Mouse (Mus musculus) liver, embryonic 11.5 days (tissue): ENCODE measurements around the gene Tex2. TPM values are rescaled to one million over a fixed set of nuclear protein-coding genes. Genes with fewer than 3 reads are reported as not detected.
"Not testable (repeated sequence)": the region's sequence is repeated elsewhere in the genome, so short reads cannot be mapped to it uniquely, and the experiment has no call there.

ENCODE experiments used
- ATAC-seq: fragments of 200-750 bp; cut with Nextera tagmentation; replicated peaks from 2 replicates; pipeline ENCODE4 v1.8.0; 2017; ENCODE audit warnings: moderate number of reproducible peaks, mild to moderate bottlenecking, moderate TSS enrichment, moderate library complexity; ENCODE audit not compliant: low FRiP score
- DNase-seq: peaks from one replicate; pipeline ENCODE4 v3.0.0-alpha.2; 2017; ENCODE audit warnings: low spot score
- H3K27ac ChIP-seq: fragments of 300-500 bp; sonication (generic); 2 replicates; pipeline ENCODE4 v1.5.1; 2014; ENCODE audit warnings: mild to moderate bottlenecking, low read depth, low read length, control low read depth
- H3K27me3 ChIP-seq: fragments of 300-500 bp; sonication (generic); replicated peaks from 2 replicates; pipeline ENCODE4 v1.6.1; 2014; ENCODE audit warnings: low read length, mixed read lengths; ENCODE audit not compliant: control insufficient read depth, insufficient read depth
- H3K36me3 ChIP-seq: fragments of 300-500 bp; sonication (generic); 2 replicates; pipeline ENCODE4 v1.6.1; 2014; ENCODE audit warnings: mild to moderate bottlenecking, low read length, moderate library complexity, mixed read lengths; ENCODE audit not compliant: control insufficient read depth, insufficient read depth
- H3K4me1 ChIP-seq: fragments of 300-500 bp; sonication (generic); replicated peaks from 2 replicates; pipeline ENCODE4 v1.6.1; 2014; ENCODE audit warnings: low read length, mixed read lengths; ENCODE audit not compliant: control insufficient read depth, insufficient read depth
- H3K4me2 ChIP-seq: fragments of 300-500 bp; sonication (generic); 2 replicates; pipeline ENCODE4 v1.6.1; 2014; ENCODE audit warnings: mild to moderate bottlenecking, control low read depth, moderate library complexity
- H3K4me3 ChIP-seq: fragments of 300-500 bp; sonication (generic); 2 replicates; pipeline ENCODE4 v1.5.1; 2014; ENCODE audit warnings: low read depth, low read length, control low read depth
- H3K9ac ChIP-seq: fragments of 300-500 bp; sonication (generic); 2 replicates; pipeline ENCODE4 v1.6.1; 2014; ENCODE audit warnings: low read depth, low read length, control low read depth
- H3K9me3 ChIP-seq: fragments of 300-500 bp; sonication (generic); 2 replicates; pipeline ENCODE4 v1.6.1; 2016; ENCODE audit warnings: low read length, inconsistent platforms, mixed read lengths; ENCODE audit not compliant: control insufficient read depth
- whole genome bisulfite sequencing: fragments of 180-500 bp; shearing (Covaris S2); extraction: QIAGEN DNeasy Blood & Tissue Kit; methylation state at CpG from one replicate; pipeline ENCODE4 v1.1.7; 2014; 5-methylcytosine and 5-hydroxymethylcytosine counted together
- polyA plus RNA-seq: library from polyadenylated mRNA; unstranded; fragments of >200 nt; fragmentation: Nextera tagmentation; extraction: Ambion mirVana; gene quantifications from 2 replicates; pipeline ENCODE4 v1.2.1, GENCODE M21; 2014

The Tex2 gene
- polyA plus RNA-seq, 1 experiment from 2014 or later, result 13.4 TPM

- DNase-seq, result no peak
- WGBS, result 64% methylated on average over 8 of the region's 8 CpGs
Observed at GRCm38 (mm10) chr11:106642966-106643637, 29.9 kb upstream of the Tex2 start.

GRCm38 (mm10) chr11:106641580-106641979 is 28.4 kb upstream of the Tex2 start:
- 18% methylated on average over 1 of the region's 1 CpGs for WGBS
- no peak overlapping the region for H3K4me2 ChIP-seq
- H3K4me1 ChIP-seq, result peaks cover 18% of the 10 kb centered on the region
- H3K9me3 ChIP-seq, result no peaks in the 10 kb centered on the region
- no peak overlapping the region for H3K9ac ChIP-seq
- DNase-seq (no peak), ATAC-seq (no peak)
- no peak overlapping the region for H3K27ac ChIP-seq
- no peak overlapping the region for H3K4me3 ChIP-seq
- no peaks in the 10 kb centered on the region for H3K27me3 ChIP-seq
- no peaks in the 10 kb centered on the region for H3K36me3 ChIP-seq

More at GRCm38 (mm10) chr11:106642966-106643637, 29.9 kb upstream of the Tex2 start:
- Histone ChIP-seq H3K27me3 (no peaks in the 10 kb centered on the region), H3K4me2 (no peak overlapping the region), H3K9me3 (no peaks in the 10 kb centered on the region), H3K27ac (no peak overlapping the region), H3K9ac (no peak overlapping the region), H3K4me3 (no peak overlapping the region), H3K36me3 (no peaks in the 10 kb centered on the region), H3K4me1 (peaks cover 18% of the 10 kb centered on the region)
- ATAC-seq, result no peak

- WGBS, result 12% methylated on average over 9 of the region's 9 CpGs
- H3K9me3 ChIP-seq, result no peaks in the 10 kb centered on the region
- peaks cover 18% of the 10 kb centered on the region for H3K4me1 ChIP-seq
- H3K4me3 ChIP-seq, result no peak overlapping the region
- DNase-seq (no peak), ATAC-seq (no peak)
- H3K27ac ChIP-seq, result no peak overlapping the region
- H3K27me3 ChIP-seq, result no peaks in the 10 kb centered on the region
- H3K36me3 ChIP-seq, result no peaks in the 10 kb centered on the region
- H3K9ac ChIP-seq, result no peak overlapping the region
- H3K4me2 ChIP-seq, result 0 out of 2 replicates have a peak overlapping the region, but pooled peaks have one; percentile 30
Observed at GRCm38 (mm10) chr11:106640059-106640458, 26.8 kb upstream of the Tex2 start.

GRCm38 (mm10) chr11:106639356-106639692 is 26.1 kb upstream of the Tex2 start:
- no peak overlapping the region for H3K4me2 ChIP-seq
- H3K4me3 ChIP-seq, result no peak overlapping the region
- H3K27ac ChIP-seq, result no peak overlapping the region
- peaks cover 18% of the 10 kb centered on the region for H3K4me1 ChIP-seq
- ATAC-seq (no peak), DNase-seq (no peak)
- H3K9ac ChIP-seq, result no peak overlapping the region
- no peaks in the 10 kb centered on the region for H3K9me3 ChIP-seq
- 26% methylated on average over 5 of the region's 5 CpGs for WGBS
- H3K27me3 ChIP-seq, result no peaks in the 10 kb centered on the region
- no peaks in the 10 kb centered on the region for H3K36me3 ChIP-seq

GRCm38 (mm10) chr11:106638551-106639355 is 25.5 kb upstream of the Tex2 start:
- DNase-seq, result no peak
- no peak overlapping the region for H3K9ac ChIP-seq
- WGBS, result 47% methylated on average over 9 of the region's 9 CpGs
- H3K27me3 ChIP-seq, result no peaks in the 10 kb centered on the region
- no peak for ATAC-seq
- no peaks in the 10 kb centered on the region for H3K9me3 ChIP-seq
- no peak overlapping the region for H3K4me3 ChIP-seq
- H3K4me1 ChIP-seq, result peaks cover 18% of the 10 kb centered on the region
- H3K4me2 ChIP-seq, result no peak overlapping the region
- H3K27ac ChIP-seq, result no peak overlapping the region
- H3K36me3 ChIP-seq, result no peaks in the 10 kb centered on the region

- Histone ChIP-seq H3K27me3 (no peaks in the 10 kb centered on the region), H3K9ac (no peak overlapping the region), H3K4me1 (peaks cover 18% of the 10 kb centered on the region), H3K9me3 (no peaks in the 10 kb centered on the region), H3K36me3 (no peaks in the 10 kb centered on the region), H3K27ac (no peak overlapping the region), H3K4me3 (no peak overlapping the region), H3K4me2 (no peak overlapping the region)
- no peak for ATAC-seq
- 35% methylated on average over 7 of the region's 7 CpGs for WGBS
- DNase-seq, result no peak
Observed at GRCm38 (mm10) chr11:106637754-106638153, 24.5 kb upstream of the Tex2 start.

GRCm38 (mm10) chr11:106635946-106636345 is 22.7 kb upstream of the Tex2 start:
- Histone ChIP-seq H3K9ac (no peak overlapping the region), H3K4me2 (no peak overlapping the region), H3K27me3 (no peaks in the 10 kb centered on the region), H3K4me1 (peaks cover 11% of the 10 kb centered on the region), H3K27ac (no peak overlapping the region), H3K9me3 (no peaks in the 10 kb centered on the region), H3K36me3 (no peaks in the 10 kb centered on the region), H3K4me3 (no peak overlapping the region)
- DNase-seq, result no peak
- ATAC-seq, result no peak
- WGBS, result 52% methylated on average over 2 of the region's 2 CpGs

- WGBS, result 96% methylated on average over 3 of the region's 3 CpGs
Observed at GRCm38 (mm10) chr11:106634175-106634574, 21.0 kb upstream of the Tex2 start.

GRCm38 (mm10) chr11:106633456-106633855 is 20.2 kb upstream of the Tex2 start:
- H3K4me3 ChIP-seq, result no peak overlapping the region
- H3K27me3 ChIP-seq, result no peaks in the 10 kb centered on the region
- H3K9ac ChIP-seq, result no peak overlapping the region
- no peaks in the 10 kb centered on the region for H3K36me3 ChIP-seq
- DNase-seq (no peak), ATAC-seq (no peak)
- H3K9me3 ChIP-seq, result no peaks in the 10 kb centered on the region
- H3K4me1 ChIP-seq, result peaks cover 1% of the 10 kb centered on the region; the same call in 1 of the 2 replicates
- no peak overlapping the region for H3K4me2 ChIP-seq
- WGBS, result 87% methylated on average over 2 of the region's 2 CpGs
- H3K27ac ChIP-seq, result no peak overlapping the region

More at GRCm38 (mm10) chr11:106634175-106634574, 21.0 kb upstream of the Tex2 start:
- not testable (repeated sequence) for H3K4me1 ChIP-seq, H3K4me2 ChIP-seq, H3K27me3 ChIP-seq, H3K4me3 ChIP-seq, DNase-seq, H3K36me3 ChIP-seq, H3K27ac ChIP-seq, ATAC-seq, H3K9me3 ChIP-seq, H3K9ac ChIP-seq
